Mouse (Mus musculus) embryonic facial prominence, embryonic 14.5 days (tissue): ENCODE data around the gene Gna11. TPM values are rescaled to one million over a fixed set of nuclear protein-coding genes. Genes with fewer than 3 reads are reported as not detected.

Source experiments
- ATAC-seq: fragments of 200-750 bp; cut with Nextera tagmentation; 2 replicates; pipeline ENCODE4 v1.8.0; 2017; ENCODE audit warnings: low read depth, moderate number of reproducible peaks, moderate TSS enrichment
- DNase-seq: peaks from one replicate; pipeline ENCODE4 v3.0.0-alpha.2; 2015; ENCODE audit warnings: low spot score
- H3K27ac ChIP-seq: fragments of 300-500 bp; sonication (generic); replicated peaks from 2 replicates; pipeline ENCODE4 v1.5.1; 2014; ENCODE audit warnings: low read depth, mild to moderate bottlenecking, low read length, moderate library complexity
- H3K27me3 ChIP-seq: fragments of 300-500 bp; sonication (generic); replicated peaks from 2 replicates; pipeline ENCODE4 v1.6.1; 2014; ENCODE audit warnings: low read length; ENCODE audit not compliant: control insufficient read depth, insufficient read depth
- H3K36me3 ChIP-seq: fragments of 300-500 bp; sonication (generic); 2 replicates; pipeline ENCODE4 v1.6.1; 2014; ENCODE audit warnings: low read length, mixed read lengths; ENCODE audit not compliant: control insufficient read depth, insufficient read depth
- H3K4me1 ChIP-seq: fragments of 300-500 bp; sonication (generic); 2 replicates; pipeline ENCODE4 v1.6.1; 2014; ENCODE audit warnings: antibody characterized with exemption, low read length; ENCODE audit not compliant: control insufficient read depth, insufficient read depth
- H3K4me2 ChIP-seq: fragments of 300-500 bp; sonication (generic); 2 replicates; pipeline ENCODE4 v1.6.1; 2014; ENCODE audit warnings: low read depth, mild to moderate bottlenecking, low read length, moderate library complexity, mixed read lengths
- H3K4me3 ChIP-seq: fragments of 300-500 bp; sonication (generic); 2 replicates; pipeline ENCODE4 v1.5.1; 2014; ENCODE audit warnings: low read depth, mild to moderate bottlenecking, low read length
- H3K9ac ChIP-seq: fragments of 300-500 bp; sonication (generic); 2 replicates; pipeline ENCODE4 v1.6.1; 2014; ENCODE audit warnings: low read depth, mild to moderate bottlenecking, low read length, moderate library complexity, mixed read lengths
- H3K9me3 ChIP-seq: fragments of 300-500 bp; sonication (generic); 2 replicates; pipeline ENCODE4 v1.6.1; 2016; ENCODE audit warnings: low read length; ENCODE audit not compliant: control insufficient read depth
- WGBS: fragments of 180-500 bp; shearing (Covaris S2); extraction: QIAGEN DNeasy Blood & Tissue Kit; methylation state at CpG from one replicate; pipeline ENCODE4 v1.1.7; 2014; 5-methylcytosine and 5-hydroxymethylcytosine counted together
- polyA plus RNA-seq: library from polyadenylated mRNA; unstranded; fragments of >200 nt; fragmentation: Nextera tagmentation; extraction: Ambion mirVana; gene quantifications from 2 replicates; pipeline ENCODE4 v1.2.1, GENCODE M21; 2014

Gene Gna11
- polyA plus RNA-seq = 87.7 and 88.4 TPM in 2 replicates

DNA sequence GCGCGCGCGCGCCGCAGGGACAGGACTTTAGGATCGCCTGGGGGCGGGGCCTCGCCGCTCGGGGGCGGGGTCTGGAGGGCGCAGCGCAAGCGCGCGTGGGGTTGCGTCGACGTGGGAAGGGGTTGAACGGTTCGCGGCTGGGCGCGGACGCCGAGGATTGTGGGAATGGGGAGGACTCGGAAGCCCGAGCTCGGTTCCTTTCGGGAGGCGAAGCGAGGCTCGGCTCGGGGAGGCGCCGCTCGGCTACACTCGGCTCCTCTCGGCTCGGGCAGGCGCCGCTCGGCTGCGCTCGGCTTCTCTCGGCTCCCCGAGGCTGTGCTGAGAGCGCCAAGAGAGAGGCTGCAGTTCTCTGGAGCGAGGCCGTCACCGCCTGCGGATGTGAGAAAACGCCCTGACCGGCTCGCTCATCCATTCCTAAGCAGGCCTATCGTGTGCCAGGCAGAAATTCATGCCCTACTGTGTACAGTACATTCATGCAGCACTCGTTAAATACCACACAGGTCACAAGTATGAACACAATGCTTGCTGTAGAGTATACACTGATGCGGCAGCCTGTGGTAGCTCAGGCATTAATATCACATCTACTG lies at the start of gene Gna11:
Gene Gna11, minus strand, starts transcription at position 30 of the 587 bp plus-strand sequence.
- H3K4me2 ChIP-seq = peak within 1 kb of the TSS; percentile 94
- WGBS = 2% methylated on average over 28 of the region's 59 CpGs
- no peaks in the 10 kb centered on the region for H3K27me3 ChIP-seq
- peaks cover 10% of the 10 kb centered on the region for H3K4me1 ChIP-seq
- peak within 1 kb of the TSS; percentile 91 for H3K4me3 ChIP-seq
- DNase-seq (peak; percentile 99), ATAC-seq (peak; percentile 97)
- 0 out of 2 replicates have a peak, but pooled peaks cover 4% of the 10 kb centered on the region for H3K36me3 ChIP-seq
- H3K9ac ChIP-seq = peak within 1 kb of the TSS; percentile 94
- H3K9me3 ChIP-seq = no peaks in the 10 kb centered on the region
- peak within 1 kb of the TSS; percentile 77 for H3K27ac ChIP-seq

DNA sequence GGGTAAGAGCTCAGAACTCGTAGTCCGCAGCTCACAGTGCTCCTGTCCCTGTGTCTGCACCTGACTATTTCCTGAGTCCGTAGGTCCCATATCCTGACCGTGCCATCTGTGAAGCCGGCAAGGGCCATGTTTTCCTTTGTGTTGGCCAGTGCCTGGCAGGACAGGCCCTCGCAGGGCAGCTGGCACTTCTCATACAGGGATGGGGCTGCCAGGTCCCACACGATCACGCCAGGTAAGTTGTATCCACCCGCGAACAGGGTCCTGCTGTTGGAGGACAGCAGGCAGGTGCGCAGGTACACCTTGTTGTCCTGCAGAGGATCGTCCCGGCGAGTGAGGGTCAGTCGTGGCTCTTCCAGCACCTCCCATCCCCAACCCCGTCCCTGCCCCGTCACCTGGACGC lies 48.9 kb upstream of the Gna11 start:
- 73% methylated on average over 18 of the region's 18 CpGs for WGBS
- Histone ChIP-seq H3K9ac (no peak overlapping the region), H3K9me3 (no peaks in the 10 kb centered on the region), H3K4me1 (peaks cover 30% of the 10 kb centered on the region), H3K27ac (no peak overlapping the region), H3K27me3 (no peaks in the 10 kb centered on the region), H3K36me3 (peaks cover 8% of the 10 kb centered on the region), H3K4me2 (no peak overlapping the region), H3K4me3 (no peak overlapping the region)
- ATAC-seq (no peak), DNase-seq (no peak)

DNA sequence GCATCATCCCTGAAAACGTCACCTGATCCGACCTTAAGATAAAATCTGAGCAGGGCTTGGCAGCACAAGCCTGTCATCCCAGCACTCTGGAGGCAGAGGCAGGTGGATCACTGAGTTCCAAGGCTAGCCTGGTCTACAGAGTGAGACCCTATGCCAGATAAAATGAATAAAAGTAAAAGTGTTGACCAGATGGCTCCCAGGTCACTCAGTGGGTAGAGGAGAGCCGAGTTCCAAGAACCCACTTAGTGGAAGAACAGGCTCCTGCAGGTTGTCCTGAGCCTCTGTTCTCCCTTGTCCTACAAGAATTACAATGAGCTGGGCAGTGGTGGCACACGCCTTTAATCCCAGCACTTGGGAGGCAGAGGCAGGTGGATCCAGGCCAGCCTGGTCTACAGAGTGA lies 48.2 kb upstream of the Gna11 start:
- DNase-seq (no peak), ATAC-seq (no peak)
- H3K9me3 ChIP-seq = no peaks in the 10 kb centered on the region
- H3K27ac ChIP-seq = no peak overlapping the region
- no peak overlapping the region for H3K9ac ChIP-seq
- peaks cover 30% of the 10 kb centered on the region for H3K4me1 ChIP-seq
- H3K27me3 ChIP-seq = no peaks in the 10 kb centered on the region
- H3K4me3 ChIP-seq = no peak overlapping the region
- 73% methylated on average over 4 of the region's 4 CpGs for WGBS
- H3K36me3 ChIP-seq = peaks cover 15% of the 10 kb centered on the region
- H3K4me2 ChIP-seq = no peak overlapping the region

DNA sequence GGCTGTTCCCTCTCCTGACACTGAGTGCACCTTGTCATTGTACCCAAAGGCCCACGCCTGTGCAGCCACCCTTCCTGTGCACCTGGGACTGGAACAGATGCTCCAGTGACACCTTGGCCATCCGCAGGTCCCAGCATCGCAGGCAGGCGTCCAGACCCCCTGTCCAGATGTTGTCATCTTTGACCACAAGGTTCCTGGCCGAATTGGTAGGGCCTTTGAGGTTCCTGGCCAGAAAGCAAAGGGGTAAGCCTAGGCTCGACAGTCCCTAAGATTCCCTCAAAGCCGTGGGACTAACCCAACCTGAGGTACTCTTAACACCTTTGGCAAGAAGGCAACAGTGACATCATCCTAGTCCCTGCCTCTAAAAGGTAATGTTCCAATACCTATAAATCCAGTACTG lies 47.6 kb upstream of the Gna11 start:
- H3K36me3 ChIP-seq = peaks cover 21% of the 10 kb centered on the region
- no peaks in the 10 kb centered on the region for H3K9me3 ChIP-seq
- no peak overlapping the region for H3K9ac ChIP-seq
- no peak overlapping the region for H3K4me3 ChIP-seq
- no peak overlapping the region for H3K4me2 ChIP-seq
- H3K27ac ChIP-seq = no peak overlapping the region
- H3K4me1 ChIP-seq = peaks cover 26% of the 10 kb centered on the region
- no peak for ATAC-seq
- 83% methylated on average over 7 of the region's 7 CpGs for WGBS
- no peaks in the 10 kb centered on the region for H3K27me3 ChIP-seq
- no peak for DNase-seq

DNA sequence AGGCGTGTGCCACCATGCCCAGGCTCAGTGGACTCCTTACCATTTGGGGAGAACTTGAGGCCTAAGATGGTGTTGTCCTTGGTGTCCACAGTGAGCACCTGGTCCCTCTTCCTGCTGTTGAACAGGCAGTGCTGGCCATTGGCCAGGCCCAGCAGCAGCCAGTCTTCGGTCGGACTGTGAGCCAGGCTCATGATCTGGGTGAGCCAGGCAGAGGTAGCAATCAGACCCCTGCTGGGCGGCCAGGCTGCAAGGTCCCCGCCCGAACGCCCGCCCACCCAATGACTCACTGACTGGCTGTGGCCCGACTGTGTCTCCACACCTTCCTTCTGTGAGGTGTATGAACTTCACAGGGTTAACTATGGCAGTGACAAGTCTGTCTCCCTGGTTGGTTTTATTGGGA lies 46.9 kb upstream of the Gna11 start:
- Histone ChIP-seq H3K27me3 (no peaks in the 10 kb centered on the region), H3K4me3 (no peak overlapping the region)
- 65% methylated on average over 8 of the region's 9 CpGs for WGBS

DNA sequence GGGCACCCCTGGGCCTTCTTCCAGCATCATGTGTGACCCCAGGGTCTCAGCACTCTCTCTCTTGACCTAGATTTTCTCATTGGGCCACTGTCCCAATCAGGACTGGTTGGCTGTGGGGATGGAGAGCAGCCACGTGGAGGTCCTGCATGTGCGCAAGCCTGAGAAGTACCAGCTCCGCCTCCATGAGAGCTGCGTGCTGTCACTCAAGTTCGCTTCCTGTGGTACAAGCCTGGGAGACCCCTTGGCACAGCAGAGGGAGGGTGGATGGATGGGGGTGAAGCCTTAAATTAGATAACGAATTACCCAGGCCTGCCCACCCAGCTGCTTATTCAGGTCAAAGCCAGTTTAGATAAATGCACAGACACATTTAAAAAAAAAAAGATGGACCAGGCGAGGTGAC lies 43.7 kb upstream of the Gna11 start:
- DNase-seq = no peak
- WGBS = 61% methylated on average over 7 of the region's 7 CpGs
- H3K36me3 ChIP-seq = peaks cover 59% of the 10 kb centered on the region

More for the DNA sequence above, 46.9 kb upstream of the Gna11 start:
- DNase-seq (no peak), ATAC-seq (no peak)
- Histone ChIP-seq H3K27ac (no peak overlapping the region), H3K9me3 (no peaks in the 10 kb centered on the region), H3K4me1 (peaks cover 20% of the 10 kb centered on the region), H3K4me2 (no peak overlapping the region), H3K9ac (no peak overlapping the region), H3K36me3 (peaks cover 29% of the 10 kb centered on the region)

DNA sequence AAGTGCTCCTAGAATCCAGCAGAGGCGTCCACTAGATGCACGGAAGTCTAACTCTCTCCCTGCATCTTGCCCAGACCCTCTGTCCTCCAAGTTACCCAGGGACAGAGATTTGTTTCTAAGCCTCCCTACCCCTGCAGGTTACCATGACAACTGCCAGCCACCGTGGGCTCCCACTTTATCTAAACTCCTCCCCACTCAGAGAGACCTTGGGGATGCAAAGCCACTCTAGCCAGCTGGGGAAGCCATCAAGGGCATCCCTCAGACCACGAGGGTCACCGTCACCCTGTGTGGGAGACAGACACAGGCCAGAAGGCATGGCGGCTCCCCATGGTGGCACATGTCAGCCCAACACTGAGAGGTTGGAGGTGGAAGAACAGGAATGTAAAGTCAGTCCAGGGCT lies 38.4 kb upstream of the Gna11 start:
- Histone ChIP-seq H3K4me1 (peaks cover 9% of the 10 kb centered on the region; the same call in 1 of the 2 replicates), H3K27me3 (no peaks in the 10 kb centered on the region), H3K4me2 (no peak overlapping the region), H3K36me3 (peaks cover 61% of the 10 kb centered on the region), H3K9ac (no peak overlapping the region), H3K4me3 (no peak overlapping the region), H3K9me3 (no peaks in the 10 kb centered on the region), H3K27ac (no peak overlapping the region)
- no peak for ATAC-seq
- 64% methylated on average over 6 of the region's 6 CpGs for WGBS
- DNase-seq = no peak

More for the DNA sequence above, 43.7 kb upstream of the Gna11 start:
- Histone ChIP-seq H3K4me2 (no peak overlapping the region), H3K4me1 (no peaks in the 10 kb centered on the region), H3K4me3 (no peak overlapping the region), H3K9ac (no peak overlapping the region), H3K27ac (no peak overlapping the region), H3K9me3 (no peaks in the 10 kb centered on the region), H3K27me3 (no peaks in the 10 kb centered on the region)
- ATAC-seq = no peak

DNA sequence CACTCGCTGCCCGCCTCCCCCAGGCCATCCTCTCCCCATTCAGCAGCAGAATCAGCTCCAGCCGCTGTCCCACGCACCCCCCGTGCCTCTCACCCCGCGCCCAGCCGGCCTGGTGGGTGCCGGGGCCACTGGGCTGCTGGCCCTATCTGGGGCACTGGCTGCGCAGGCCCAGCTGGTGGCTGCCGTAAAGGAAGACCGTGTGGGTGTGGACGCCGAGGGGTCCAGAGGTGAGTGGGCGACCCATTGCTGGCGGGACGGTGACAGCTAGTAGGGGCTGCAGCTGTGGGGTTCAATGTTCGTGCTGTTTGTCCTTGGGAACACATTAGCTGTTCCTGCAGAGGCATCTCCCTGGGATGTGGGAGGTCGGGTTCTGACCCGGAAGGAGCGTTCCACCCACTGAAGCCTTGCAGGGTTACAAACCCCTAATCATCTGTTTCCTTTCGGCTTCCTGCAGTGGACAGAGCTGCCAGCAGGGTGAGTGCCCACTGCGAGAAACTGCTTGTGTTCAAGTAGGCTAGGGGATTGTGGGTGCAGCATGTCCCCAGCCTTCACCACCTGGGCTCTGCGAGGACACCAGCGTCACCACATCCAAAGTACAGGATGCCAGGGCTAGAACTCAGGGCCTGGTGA lies 35.6 kb upstream of the Gna11 start:
- Histone ChIP-seq H3K9ac (no peak overlapping the region), H3K36me3 (peaks cover 46% of the 10 kb centered on the region), H3K9me3 (no peaks in the 10 kb centered on the region), H3K4me1 (peaks cover 17% of the 10 kb centered on the region), H3K4me3 (no peak overlapping the region), H3K4me2 (no peak overlapping the region; the same call in 1 of the 2 replicates), H3K27me3 (no peaks in the 10 kb centered on the region), H3K27ac (no peak overlapping the region)
- ATAC-seq = no peak
- no peak for DNase-seq
- 30% methylated on average over 16 of the region's 25 CpGs for WGBS

DNA sequence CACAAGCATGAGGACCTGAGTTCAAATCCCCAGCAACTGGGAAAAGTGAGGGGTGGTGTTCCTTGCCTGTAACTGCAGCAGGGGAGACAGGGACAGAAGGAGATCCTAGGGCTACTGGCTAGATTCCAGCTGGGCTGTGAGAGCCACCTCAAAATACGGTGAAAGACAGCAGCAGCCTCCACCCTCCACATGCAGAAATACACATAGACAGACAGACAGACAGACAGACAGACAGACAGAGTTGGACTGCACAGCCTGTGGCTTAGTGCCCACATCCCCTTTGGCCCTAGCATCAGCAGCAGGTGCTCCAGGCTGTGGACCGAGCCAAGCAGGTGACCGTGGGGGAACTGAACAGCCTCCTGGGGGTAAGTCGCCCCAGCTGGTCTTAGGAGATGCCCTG lies 35.0 kb upstream of the Gna11 start:
- DNase-seq (no peak), ATAC-seq (no peak)
- Histone ChIP-seq H3K9ac (no peak overlapping the region), H3K27me3 (no peaks in the 10 kb centered on the region), H3K4me3 (no peak overlapping the region), H3K9me3 (no peaks in the 10 kb centered on the region), H3K4me1 (peaks cover 20% of the 10 kb centered on the region), H3K4me2 (no peak overlapping the region; the same call in 1 of the 2 replicates), H3K27ac (no peak overlapping the region), H3K36me3 (peaks cover 40% of the 10 kb centered on the region)
- WGBS = 48% methylated on average over 2 of the region's 4 CpGs
